Mouse (Mus musculus) ES-CJ7 (cell line): ENCODE measurements around the gene Adam26b.
"Not testable (repeated sequence)": the region's sequence is repeated elsewhere in the genome, so short reads cannot be mapped to it uniquely, and the experiment has no call there.

Experiments used
- DNase-seq: peaks from one replicate; pipeline ENCODE4 v3.0.0; 2011; ENCODE audit warnings: low read depth, low spot score

Gene Adam26b

GRCm38 (mm10) chr8:43528006-43528405, at the start of gene Adam26b:
TSS of gene Adam26b (minus strand) at chr8:43528106.
- not testable (repeated sequence) for DNase-seq

GRCm38 (mm10) chr8:43576607-43577006, 48.7 kb upstream of the Adam26b start, which contains the start of gene Adam26a:
TSS of gene Adam26a (minus strand) at chr8:43576707.
- DNase-seq, result not testable (repeated sequence)
